Mouse (Mus musculus) embryonic facial prominence, embryonic 10.5 days (tissue): ENCODE data around the gene Med15. TPM values are rescaled to one million over a fixed set of nuclear protein-coding genes. Genes with fewer than 3 reads are reported as not detected.
"Not testable (repeated sequence)": the region's sequence is repeated elsewhere in the genome, so short reads cannot be mapped to it uniquely, and the experiment has no call there.

Source experiments
- DNase-seq: peaks from one replicate; pipeline ENCODE4 v3.0.0-alpha.2; 2017; ENCODE audit warnings: low spot score
- H3K27ac ChIP-seq: fragments of 300-500 bp; sonication (generic); replicated peaks from 2 replicates; pipeline ENCODE4 v1.5.1; 2016; ENCODE audit warnings: mild to moderate bottlenecking
- H3K27me3 ChIP-seq: fragments of 300-500 bp; sonication (generic); replicated peaks from 2 replicates; pipeline ENCODE4 v1.6.1; 2016; ENCODE audit warnings: low read depth, mild to moderate bottlenecking; ENCODE audit not compliant: poor library complexity, severe bottlenecking
- H3K36me3 ChIP-seq: fragments of 300-500 bp; sonication (generic); replicated peaks from 2 replicates; pipeline ENCODE4 v1.6.1; 2016; ENCODE audit warnings: mild to moderate bottlenecking, moderate library complexity
- H3K4me1 ChIP-seq: fragments of 300-500 bp; sonication (generic); 2 replicates; pipeline ENCODE4 v1.6.1; 2016
- H3K4me3 ChIP-seq: fragments of 300-500 bp; sonication (generic); 2 replicates; pipeline ENCODE4 v1.5.1; 2016; ENCODE audit warnings: mild to moderate bottlenecking, moderate library complexity
- H3K9me3 ChIP-seq: fragments of 300-500 bp; sonication (generic); 2 replicates; pipeline ENCODE4 v1.6.1; 2016; ENCODE audit warnings: mild to moderate bottlenecking
- WGBS: fragments of 180-500 bp; shearing (Covaris S2); methylation state at CpG from one replicate; pipeline ENCODE4 v1.1.7; 2016; 5-methylcytosine and 5-hydroxymethylcytosine counted together
- polyA plus RNA-seq: library from polyadenylated mRNA; unstranded; fragments of >200 nt; fragmentation: Nextera tagmentation; extraction: Ambion mirVana; gene quantifications from 2 replicates; pipeline ENCODE4 v1.2.1, GENCODE M21; 2016

Gene Med15
- polyA plus RNA-seq, 1 experiment from 2014 or later = 50.3 TPM

GRCm38 (mm10) chr16:17753686-17754085 lies 21.0 kb upstream of the Med15 start:
- Histone ChIP-seq H3K27ac (no peak overlapping the region), H3K9me3 (no peaks in the 10 kb centered on the region), H3K4me1 (no peaks in the 10 kb centered on the region), H3K4me3 (no peak overlapping the region), H3K27me3 (peaks cover 30% of the 10 kb centered on the region), H3K36me3 (no peaks in the 10 kb centered on the region)
- DNase-seq = no peak
- WGBS = 49% methylated on average over 1 of the region's 1 CpGs

- H3K27ac ChIP-seq = no peak overlapping the region
- no peak overlapping the region for H3K4me3 ChIP-seq
- DNase-seq = no peak
- H3K27me3 ChIP-seq = peaks cover 23% of the 10 kb centered on the region
- 36% methylated on average over 3 of the region's 3 CpGs for WGBS
- H3K9me3 ChIP-seq = no peaks in the 10 kb centered on the region
- H3K36me3 ChIP-seq = no peaks in the 10 kb centered on the region
- H3K4me1 ChIP-seq = no peaks in the 10 kb centered on the region
Measured at GRCm38 (mm10) chr16:17753001-17753400, 20.3 kb upstream of the Med15 start.

- Histone ChIP-seq H3K27ac (no peak overlapping the region), H3K4me1 (no peaks in the 10 kb centered on the region), H3K4me3 (no peak overlapping the region), H3K27me3 (no peaks in the 10 kb centered on the region), H3K36me3 (no peaks in the 10 kb centered on the region), H3K9me3 (peaks cover 8% of the 10 kb centered on the region; the same call in 1 of the 2 replicates)
- no peak for DNase-seq
- WGBS = 85% methylated on average over 2 of the region's 2 CpGs
Measured at GRCm38 (mm10) chr16:17745067-17745466, 12.4 kb upstream of the Med15 start.

- WGBS = 14% methylated on average over 1 of the region's 1 CpGs
- H3K36me3 ChIP-seq = no peaks in the 10 kb centered on the region
- no peak overlapping the region for H3K27ac ChIP-seq
- H3K4me3 ChIP-seq = no peak overlapping the region
- no peaks in the 10 kb centered on the region for H3K27me3 ChIP-seq
- DNase-seq = peak; percentile 74
- H3K9me3 ChIP-seq = peaks cover 8% of the 10 kb centered on the region; the same call in 1 of the 2 replicates
- H3K4me1 ChIP-seq = no peaks in the 10 kb centered on the region
Measured at GRCm38 (mm10) chr16:17744536-17744935, 11.8 kb upstream of the Med15 start.

- no peak overlapping the region for H3K4me3 ChIP-seq
- WGBS = 42% methylated on average over 4 of the region's 4 CpGs
- peaks cover 8% of the 10 kb centered on the region; the same call in 1 of the 2 replicates for H3K9me3 ChIP-seq
- H3K4me1 ChIP-seq = no peaks in the 10 kb centered on the region
- no peak overlapping the region for H3K27ac ChIP-seq
- H3K27me3 ChIP-seq = no peaks in the 10 kb centered on the region
- H3K36me3 ChIP-seq = no peaks in the 10 kb centered on the region
- no peak for DNase-seq
Measured at GRCm38 (mm10) chr16:17743279-17743678, 10.6 kb upstream of the Med15 start.

GRCm38 (mm10) chr16:17742810-17743209 lies 10.1 kb upstream of the Med15 start:
- no peaks in the 10 kb centered on the region for H3K4me1 ChIP-seq
- 91% methylated on average over 1 of the region's 1 CpGs for WGBS
- no peak for DNase-seq
- H3K27ac ChIP-seq = no peak overlapping the region
- H3K27me3 ChIP-seq = no peaks in the 10 kb centered on the region
- no peak overlapping the region for H3K4me3 ChIP-seq
- no peaks in the 10 kb centered on the region for H3K36me3 ChIP-seq
- H3K9me3 ChIP-seq = peaks cover 8% of the 10 kb centered on the region; the same call in 1 of the 2 replicates

- no peaks in the 10 kb centered on the region for H3K4me1 ChIP-seq
- H3K9me3 ChIP-seq = peaks cover under 1% of the 10 kb centered on the region; the same call in 1 of the 2 replicates
- no peaks in the 10 kb centered on the region for H3K36me3 ChIP-seq
- DNase-seq = no peak
- peaks cover 11% of the 10 kb centered on the region; the same call in 1 of the 2 replicates for H3K27me3 ChIP-seq
- 85% methylated on average over 4 of the region's 4 CpGs for WGBS
- H3K4me3 ChIP-seq = no peak overlapping the region
- no peak overlapping the region for H3K27ac ChIP-seq
Measured at GRCm38 (mm10) chr16:17740080-17740479, 7.4 kb upstream of the Med15 start.

GRCm38 (mm10) chr16:17736156-17736555 lies 3.5 kb upstream of the Med15 start:
- no peak for DNase-seq
- WGBS = 63% methylated on average over 4 of the region's 4 CpGs
- no peaks in the 10 kb centered on the region for H3K9me3 ChIP-seq
- no peak overlapping the region for H3K27ac ChIP-seq
- 0 out of 2 replicates have a peak, but pooled peaks cover 3% of the 10 kb centered on the region for H3K4me1 ChIP-seq
- no peaks in the 10 kb centered on the region for H3K36me3 ChIP-seq
- H3K4me3 ChIP-seq = no peak overlapping the region
- H3K27me3 ChIP-seq = peaks cover 26% of the 10 kb centered on the region

- H3K9me3 ChIP-seq, H3K4me1 ChIP-seq, H3K27ac ChIP-seq, H3K36me3 ChIP-seq, H3K4me3 ChIP-seq, DNase-seq: not testable (repeated sequence)
- peaks cover 26% of the 10 kb centered on the region for H3K27me3 ChIP-seq
- WGBS = 83% methylated on average over 6 of the region's 6 CpGs
Measured at GRCm38 (mm10) chr16:17734872-17735271, 2.2 kb upstream of the Med15 start.

- H3K4me1 ChIP-seq = 0 out of 2 replicates have a peak, but pooled peaks cover 3% of the 10 kb centered on the region
- H3K27me3 ChIP-seq = peaks cover 26% of the 10 kb centered on the region
- DNase-seq = no peak
- peak overlapping the region; percentile 35; the same call in 1 of the 2 replicates for H3K4me3 ChIP-seq
- no peaks in the 10 kb centered on the region for H3K36me3 ChIP-seq
- 51% methylated on average over 2 of the region's 2 CpGs for WGBS
- no peaks in the 10 kb centered on the region for H3K9me3 ChIP-seq
- no peak overlapping the region for H3K27ac ChIP-seq
Measured at GRCm38 (mm10) chr16:17733646-17734045, 955 bp upstream of the Med15 start.

GRCm38 (mm10) chr16:17732431-17732830 lies 260 bp downstream of the Med15 start:
- Histone ChIP-seq H3K4me1 (0 out of 2 replicates have a peak, but pooled peaks cover 3% of the 10 kb centered on the region), H3K36me3 (no peaks in the 10 kb centered on the region), H3K27ac (no peak overlapping the region), H3K9me3 (no peaks in the 10 kb centered on the region), H3K27me3 (peaks cover 26% of the 10 kb centered on the region), H3K4me3 (no peak overlapping the region)
- DNase-seq = no peak
- WGBS = 75% methylated on average over 6 of the region's 6 CpGs

GRCm38 (mm10) chr16:17732021-17732420 lies 670 bp downstream of the Med15 start:
- 42% methylated on average over 3 of the region's 3 CpGs for WGBS

GRCm38 (mm10) chr16:17729974-17730373 lies 2.7 kb downstream of the Med15 start:
- Histone ChIP-seq H3K4me3 (no peak overlapping the region), H3K9me3 (no peaks in the 10 kb centered on the region), H3K27ac (no peak overlapping the region), H3K27me3 (peaks cover 15% of the 10 kb centered on the region), H3K36me3 (no peaks in the 10 kb centered on the region), H3K4me1 (peaks cover 6% of the 10 kb centered on the region; the same call in 1 of the 2 replicates)
- no peak for DNase-seq

More at GRCm38 (mm10) chr16:17732021-17732420, 670 bp downstream of the Med15 start:
- Histone ChIP-seq H3K27me3 (peaks cover 26% of the 10 kb centered on the region), H3K27ac (no peak overlapping the region), H3K4me1 (peaks cover 6% of the 10 kb centered on the region; the same call in 1 of the 2 replicates), H3K4me3 (no peak overlapping the region), H3K9me3 (no peaks in the 10 kb centered on the region), H3K36me3 (no peaks in the 10 kb centered on the region)
- DNase-seq = no peak
